Mouse (Mus musculus): ENCODE data around the gene Fam173a. TPM values are rescaled to one million over a fixed set of nuclear protein-coding genes. Genes with fewer than 3 reads are reported as not detected.

Fam173a gene
- polyA plus RNA-seq, 1 experiment = 149 TPM

DNA sequence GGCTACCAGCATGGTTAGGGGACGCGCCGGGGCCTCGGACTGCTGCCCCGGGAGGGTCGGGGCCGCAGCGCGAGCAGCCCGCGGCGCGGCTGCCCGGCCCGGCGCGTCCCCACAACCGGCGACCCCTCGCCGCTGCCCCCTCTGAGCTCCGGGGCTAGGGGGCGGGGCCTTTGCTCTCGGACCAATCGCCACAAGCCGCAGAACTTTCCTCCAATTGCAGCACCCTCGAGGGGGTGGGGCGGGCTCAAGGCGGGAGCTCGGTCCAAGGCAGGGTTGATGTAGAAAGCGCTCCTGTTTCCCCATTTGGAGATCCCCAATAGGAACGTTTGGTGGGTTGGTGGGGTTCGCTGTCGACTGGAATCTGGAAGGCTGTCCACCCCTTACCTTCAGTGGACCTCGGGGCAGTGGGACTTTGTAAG is 4.3 kb upstream of the Fam173a start, which contains the start of gene Metrn:
Gene Metrn (minus strand): TSS at position 186 of the 419 bp plus-strand sequence.
- under 1% methylated on average over 35 of the region's 35 CpGs for WGBS
- Histone ChIP-seq H3K4me1 (ENCODE audit: control insufficient read depth, insufficient read depth, low read length) (peaks cover 5% of the 10 kb centered on the region), H3K27ac (ENCODE audit: control insufficient read depth, insufficient read depth, low read depth, low read length, poor library complexity) (peak within 1 kb of the TSS; percentile 22; the same call in 1 of the 2 replicates), H3K4me3 (replicated peaks; ENCODE audit: control insufficient read depth, low read depth, low read length) (peak within 1 kb of the TSS; percentile 67)
- no peak for TF ChIP-seq CTCF (IDR thresholded peaks at IDR 0.05; ENCODE audit: control insufficient read depth, insufficient read depth, low read length)
- TF ChIP-seq POLR2A (IDR thresholded peaks at IDR 0.05; ENCODE audit: borderline replicate concordance, control insufficient read depth, low read depth, low read length) = peak; percentile 7; the same call in 1 of the 2 replicates

DNA sequence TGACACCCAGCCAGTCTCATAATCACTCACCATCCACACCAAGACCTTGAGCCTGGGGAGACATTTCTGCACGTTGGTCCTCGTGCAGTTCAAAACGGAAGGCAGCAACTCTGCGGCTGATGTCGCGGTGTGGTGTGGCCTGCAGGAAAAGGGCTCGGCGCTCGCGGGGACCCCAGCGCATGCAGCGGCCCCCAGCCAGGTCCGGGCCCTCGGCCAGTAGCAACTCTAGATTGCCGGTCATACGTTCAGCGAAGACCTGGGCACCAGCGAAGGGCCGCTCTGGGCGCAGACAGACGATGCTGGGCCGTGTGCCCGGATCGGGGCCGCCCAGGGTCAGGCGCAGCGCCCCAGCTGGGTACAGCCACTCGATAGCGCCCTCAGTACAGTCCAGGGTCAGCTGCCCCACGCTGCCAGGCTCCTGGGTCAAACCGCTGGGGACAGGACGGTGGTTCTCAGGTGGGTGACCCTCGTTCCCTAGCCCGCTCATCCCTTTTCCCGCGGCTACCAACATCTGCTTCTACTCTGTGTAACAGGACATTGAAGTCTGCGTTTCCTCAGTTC is 3.6 kb upstream of the Fam173a start:
- Histone ChIP-seq H3K4me3 (replicated peaks; ENCODE audit: control insufficient read depth, low read depth, low read length) (peak overlapping the region; percentile 67), H3K4me1 (ENCODE audit: control insufficient read depth, insufficient read depth, low read length) (peaks cover 6% of the 10 kb centered on the region), H3K27ac (ENCODE audit: control insufficient read depth, insufficient read depth, low read depth, low read length, poor library complexity) (peak overlapping the region; percentile 22; the same call in 1 of the 2 replicates)
- TF ChIP-seq CTCF (IDR thresholded peaks at IDR 0.05; ENCODE audit: control insufficient read depth, insufficient read depth, low read length) (no peak), POLR2A (IDR thresholded peaks at IDR 0.05; ENCODE audit: borderline replicate concordance, control insufficient read depth, low read depth, low read length) (no peak)
- WGBS = under 1% methylated on average over 37 of the region's 37 CpGs

DNA sequence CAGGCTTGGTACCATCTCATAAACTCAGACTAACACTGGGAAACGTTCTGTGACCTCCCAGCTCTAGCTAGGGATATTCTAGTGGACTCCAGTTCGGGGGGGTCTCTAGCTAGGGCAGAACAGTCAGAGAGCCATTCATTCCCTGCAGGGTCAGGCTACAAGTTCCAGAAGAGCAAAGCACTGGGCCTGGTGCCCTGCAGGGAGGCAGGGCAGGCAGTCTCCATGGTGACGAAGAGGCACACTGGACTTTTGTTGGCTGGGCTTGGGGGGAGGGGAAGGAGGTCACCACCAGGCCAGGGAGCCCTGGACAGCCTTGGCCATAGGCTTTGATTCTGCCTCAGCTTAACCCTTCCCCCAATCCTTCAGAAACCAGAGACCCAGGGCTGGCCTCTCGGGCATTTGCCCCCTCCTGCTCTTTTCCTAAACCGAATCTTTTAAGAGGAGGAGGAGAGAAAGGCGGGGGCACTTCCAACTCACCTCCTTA is 3.0 kb upstream of the Fam173a start, which contains the start of gene AC134908.4:
Gene AC134908.4 (minus strand): TSS at position 51 of the 484 bp plus-strand sequence.
- Histone ChIP-seq H3K4me3 (replicated peaks; ENCODE audit: control insufficient read depth, low read depth, low read length) (peak within 1 kb of the TSS; percentile 67), H3K27ac (ENCODE audit: control insufficient read depth, insufficient read depth, low read depth, low read length, poor library complexity) (peak within 1 kb of the TSS; percentile 22; the same call in 1 of the 2 replicates), H3K4me1 (ENCODE audit: control insufficient read depth, insufficient read depth, low read length) (peaks cover 7% of the 10 kb centered on the region)
- 54% methylated on average over 6 of the region's 6 CpGs for WGBS
- TF ChIP-seq CTCF (IDR thresholded peaks at IDR 0.05; ENCODE audit: control insufficient read depth, insufficient read depth, low read length) (no peak), POLR2A (IDR thresholded peaks at IDR 0.05; ENCODE audit: borderline replicate concordance, control insufficient read depth, low read depth, low read length) (no peak)

DNA sequence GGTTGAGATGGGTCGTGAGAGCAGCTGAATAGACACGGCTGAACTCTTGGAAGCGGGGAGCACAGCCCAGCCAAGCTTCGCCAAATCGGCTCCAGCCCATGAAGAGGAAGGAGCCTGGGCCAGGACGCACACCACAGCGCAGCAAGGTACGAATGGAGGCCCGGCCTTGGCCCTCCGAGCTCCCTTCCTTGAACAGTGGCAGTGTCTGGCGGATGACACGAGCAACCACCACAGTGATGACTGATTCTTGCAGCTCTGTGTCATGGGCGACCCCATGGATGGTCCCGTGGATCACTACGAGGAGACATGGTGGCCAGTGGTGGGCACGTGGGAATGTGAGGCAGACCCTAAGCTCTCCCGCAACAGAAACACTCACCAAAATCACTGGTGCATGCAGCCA is 2.3 kb upstream of the Fam173a start:
- TF ChIP-seq POLR2A (IDR thresholded peaks at IDR 0.05; ENCODE audit: borderline replicate concordance, control insufficient read depth, low read depth, low read length) (peak; percentile 15; the same call in 1 of the 2 replicates), CTCF (IDR thresholded peaks at IDR 0.05; ENCODE audit: control insufficient read depth, insufficient read depth, low read length) (no peak)
- no peak overlapping the region for H3K4me3 ChIP-seq (replicated peaks; ENCODE audit: control insufficient read depth, low read depth, low read length)
- 89% methylated on average over 17 of the region's 17 CpGs for WGBS
- peaks cover 7% of the 10 kb centered on the region for H3K4me1 ChIP-seq (ENCODE audit: control insufficient read depth, insufficient read depth, low read length)
- no peak overlapping the region for H3K27ac ChIP-seq (ENCODE audit: control insufficient read depth, insufficient read depth, low read depth, low read length, poor library complexity)

DNA sequence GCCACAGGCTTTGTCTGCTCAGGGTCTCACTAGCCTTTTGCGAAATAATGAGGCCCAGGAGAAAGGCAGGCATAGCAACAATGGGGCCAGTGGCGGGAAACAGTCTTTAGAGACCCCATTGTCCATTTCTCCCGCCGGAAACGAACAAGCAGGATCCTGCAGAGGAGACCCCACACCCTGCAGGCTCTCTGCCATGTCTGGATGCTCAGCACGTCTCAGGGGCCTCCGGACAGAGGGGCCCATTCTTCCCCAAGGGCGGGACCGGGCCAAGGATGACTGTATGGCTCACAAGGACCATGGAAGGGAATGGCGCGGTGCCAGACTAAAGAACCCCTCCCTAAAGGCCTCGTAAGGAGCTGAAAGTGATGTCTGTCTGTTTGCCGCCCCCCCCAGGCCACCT is 1.5 kb upstream of the Fam173a start:
- H3K4me3 ChIP-seq (replicated peaks; ENCODE audit: control insufficient read depth, low read depth, low read length) = no peak overlapping the region
- TF ChIP-seq POLR2A (IDR thresholded peaks at IDR 0.05; ENCODE audit: borderline replicate concordance, control insufficient read depth, low read depth, low read length) (no peak), CTCF (IDR thresholded peaks at IDR 0.05; ENCODE audit: control insufficient read depth, insufficient read depth, low read length) (no peak)
- WGBS = 87% methylated on average over 13 of the region's 13 CpGs
- H3K4me1 ChIP-seq (ENCODE audit: control insufficient read depth, insufficient read depth, low read length) = peaks cover 7% of the 10 kb centered on the region
- H3K27ac ChIP-seq (ENCODE audit: control insufficient read depth, insufficient read depth, low read depth, low read length, poor library complexity) = no peak overlapping the region

DNA sequence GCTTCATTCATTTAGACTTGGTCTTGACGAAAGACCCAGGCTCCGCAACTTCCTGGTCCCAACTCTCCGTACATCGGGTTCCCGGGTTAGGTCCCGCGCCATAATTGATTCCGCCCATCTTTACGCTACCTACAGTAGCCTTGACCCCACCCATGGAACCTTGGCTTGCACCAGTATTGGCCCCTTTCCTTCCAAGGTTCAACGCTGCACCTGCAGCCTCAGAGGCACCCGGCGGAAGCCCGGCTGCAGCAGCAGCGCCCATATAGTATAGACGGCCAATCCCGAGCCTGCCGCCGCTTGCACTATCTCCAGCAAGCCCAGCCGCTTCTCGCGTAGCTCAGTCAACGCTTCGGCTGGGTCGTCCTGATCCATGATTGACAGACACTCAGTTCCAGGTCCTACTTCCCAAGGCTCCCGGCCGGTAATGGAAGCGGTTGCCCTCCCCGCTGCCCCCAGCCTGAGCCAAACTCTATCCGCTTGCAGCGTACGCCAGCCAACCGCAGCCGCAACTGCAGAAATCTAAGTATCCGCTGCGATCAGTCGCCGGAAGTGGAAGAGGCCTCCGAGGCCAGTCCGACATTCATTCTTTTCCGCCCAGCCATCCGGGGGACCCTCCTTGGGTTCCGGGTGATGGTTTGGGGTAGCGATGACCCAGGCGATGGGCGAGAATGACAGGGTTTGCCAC is 716 bp downstream of the Fam173a start:
- Histone ChIP-seq H3K27ac (ENCODE audit: control insufficient read depth, insufficient read depth, low read depth, low read length, poor library complexity) (peak overlapping the region; percentile 92), H3K4me1 (ENCODE audit: control insufficient read depth, insufficient read depth, low read length) (peaks cover 7% of the 10 kb centered on the region), H3K4me3 (replicated peaks; ENCODE audit: control insufficient read depth, low read depth, low read length) (peak overlapping the region; percentile 87)
- WGBS = under 1% methylated on average over 45 of the region's 45 CpGs
- peak; percentile 78; the same call in 1 of the 2 replicates for TF ChIP-seq POLR2A (IDR thresholded peaks at IDR 0.05; ENCODE audit: borderline replicate concordance, control insufficient read depth, low read depth, low read length)
- no peak for TF ChIP-seq CTCF (IDR thresholded peaks at IDR 0.05; ENCODE audit: control insufficient read depth, insufficient read depth, low read length)

DNA sequence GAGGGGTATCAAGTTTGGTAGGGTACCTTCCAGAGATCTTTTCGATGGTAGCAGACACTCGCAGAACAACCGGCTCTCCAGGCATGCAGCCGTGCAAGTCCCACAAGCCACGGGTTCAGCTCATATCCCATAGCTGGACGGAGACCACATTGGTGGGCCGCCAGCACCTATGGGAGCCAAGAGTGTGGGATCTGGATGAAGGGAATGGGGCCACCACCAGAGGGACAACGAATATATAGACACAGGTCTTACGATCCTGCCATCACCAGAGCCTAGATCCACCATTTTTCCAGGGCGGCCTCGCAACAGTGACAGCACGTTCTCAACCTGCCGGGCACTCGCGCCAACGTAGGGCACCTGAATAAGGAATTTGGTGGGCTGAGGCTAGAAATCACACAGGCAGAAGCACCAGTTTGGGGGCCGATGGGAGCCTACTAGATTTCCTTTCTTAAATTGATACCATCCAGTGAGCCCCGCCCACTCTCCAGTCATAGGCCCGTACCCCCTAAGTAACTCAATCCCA is 1.3 kb downstream of the Fam173a start:
- 26% methylated on average over 19 of the region's 19 CpGs for WGBS
- H3K4me1 ChIP-seq (ENCODE audit: control insufficient read depth, insufficient read depth, low read length) = peaks cover 7% of the 10 kb centered on the region

More for the DNA sequence above, 1.3 kb downstream of the Fam173a start:
- H3K27ac ChIP-seq (ENCODE audit: control insufficient read depth, insufficient read depth, low read depth, low read length, poor library complexity) = no peak overlapping the region
- TF ChIP-seq POLR2A (IDR thresholded peaks at IDR 0.05; ENCODE audit: borderline replicate concordance, control insufficient read depth, low read depth, low read length) (no peak), CTCF (IDR thresholded peaks at IDR 0.05; ENCODE audit: control insufficient read depth, insufficient read depth, low read length) (no peak)
- peak overlapping the region; percentile 87 for H3K4me3 ChIP-seq (replicated peaks; ENCODE audit: control insufficient read depth, low read depth, low read length)
